ENCODE assay signal across 18 mouse cellular contexts in genomic region chr19:53994276-53994675, GRCm38 (mm10). TPM values are rescaled to one million over a fixed set of nuclear protein-coding genes. Genes with fewer than 3 reads are reported as not detected.
DNase-seq lines count a peak whose midpoint lies in the region.
"Had no signal": no experiment of that assay in that cellular context is flagged by ENCODE, and none has a peak within 500 bp of the region (broad histone marks: within the 10 kb centered on the region; RNA-seq: fewer than 3 reads in every experiment).

No protein-coding gene starts in this region.

- peak; percentile 14 for DNase-seq in cerebellum, adult 11-12 months
- DNase-seq in cerebellum, postnatal 36 days = no peak
- DNase-seq in R1 (ENCODE audit: low read depth, low spot score) = peak; percentile 49
- DNase-seq in cerebellum, adult 8-10 months = peak; percentile 12
- peak; percentile 16 to 36 for DNase-seq in cerebellum, postnatal 25 days
- no peak for DNase-seq in embryo, embryonic 10 days (ENCODE audit: low spot score)
- no peak for DNase-seq in gastrocnemius, postnatal 4 days (ENCODE audit: low spot score in 2 of 2)
- DNase-seq: adrenal gland, adult 8-10 months; adrenal gland, postnatal 36 days; B cell, adult 2 months; forebrain, postnatal 0 days; gastrocnemius, adult 2 months; gastrocnemius, postnatal 14 days; heart, adult 18-20 months; heart, postnatal 10 days; heart, postnatal 36 days; kidney, adult 11 months; kidney, adult 8-10 months had no signal

RNA-seq across cellular contexts. Expression of gene Adra2a, which starts 49.7 kb away (rescaled TPM):
- 1 to 10 TPM; 1.6 to 2.0 TPM for total RNA-seq in gastrocnemius, postnatal 4 days (2021)

RNA-seq across cellular contexts. Expression of gene Bbip1, which starts 49.8 kb away (rescaled TPM):
- total RNA-seq in gastrocnemius, postnatal 4 days (2021) = 10 to 100 TPM; 36.3 to 45.0 TPM

RNA-seq across cellular contexts. Expression of gene Shoc2, which starts 50.2 kb away (rescaled TPM):
- total RNA-seq in gastrocnemius, postnatal 4 days (2021) = 10 to 100 TPM; 35.3 to 40.7 TPM

Comparison
In these comparisons a context has a peak if more than half of its experiments do, and no peak if none do; other contexts are left out.
1. DNase-seq: peak in cerebellum, adult 11-12 months (single experiment), R1 (single experiment), cerebellum, adult 8-10 months (single experiment) and cerebellum, postnatal 25 days (2 of 2); none in cerebellum, postnatal 36 days (0 of 2), embryo, embryonic 10 days (single experiment) and gastrocnemius, postnatal 4 days (0 of 2).